Mouse (Mus musculus): ENCODE data around the gene Pagr1b.

The Pagr1b gene

GRCm38 (mm10) chr7:127020031-127020430 is 3.7 kb upstream of the Pagr1b start:
- no peak for DNase-seq (ENCODE audit: low spot score in 2 of 2)

- DNase-seq (ENCODE audit: low spot score in 2 of 2), result no peak
Observed at GRCm38 (mm10) chr7:127019306-127019960, 3.1 kb upstream of the Pagr1b start.

GRCm38 (mm10) chr7:127018416-127019305 is 2.4 kb upstream of the Pagr1b start:
- no peak for DNase-seq (ENCODE audit: low spot score in 2 of 2)

GRCm38 (mm10) chr7:127017950-127018345 is 1.7 kb upstream of the Pagr1b start:
- DNase-seq (ENCODE audit: low spot score in 2 of 2), result no peak

- DNase-seq (ENCODE audit: low spot score in 2 of 2), result peak; percentile 93 to 98
Observed at GRCm38 (mm10) chr7:127016971-127017949, 976 bp upstream of the Pagr1b start, which contains the start of gene Pagr1a. TSS of gene Pagr1a (minus strand) at chr7:127017352.

- DNase-seq (ENCODE audit: low spot score in 2 of 2), result peak in 1 of 2 experiments; percentile 66
Observed at GRCm38 (mm10) chr7:127016486-127016938, 228 bp upstream of the Pagr1b start.

- no peak for DNase-seq (ENCODE audit: low spot score in 2 of 2)
Observed at GRCm38 (mm10) chr7:127016081-127016480, 203 bp downstream of the Pagr1b start.

- no peak for DNase-seq (ENCODE audit: low spot score in 2 of 2)
Observed at GRCm38 (mm10) chr7:127014993-127015392, 1.3 kb downstream of the Pagr1b start.

GRCm38 (mm10) chr7:127014320-127014719 is 2.0 kb downstream of the Pagr1b start, which contains the start of gene Mvp:
TSS of gene Mvp (minus strand) at chr7:127014621.
- DNase-seq (ENCODE audit: low spot score in 2 of 2), result no peak

- no peak for DNase-seq (ENCODE audit: low spot score in 2 of 2)
Observed at GRCm38 (mm10) chr7:127013385-127013784, 2.9 kb downstream of the Pagr1b start.

GRCm38 (mm10) chr7:127012845-127013244 is 3.4 kb downstream of the Pagr1b start:
- DNase-seq (ENCODE audit: low spot score in 2 of 2), result no peak

GRCm38 (mm10) chr7:127012374-127012773 is 3.9 kb downstream of the Pagr1b start:
- no peak for DNase-seq (ENCODE audit: low spot score in 2 of 2)

- no peak for DNase-seq (ENCODE audit: low spot score in 2 of 2)
Observed at GRCm38 (mm10) chr7:127011717-127012116, 4.6 kb downstream of the Pagr1b start.

- DNase-seq (ENCODE audit: low spot score in 2 of 2), result no peak
Observed at GRCm38 (mm10) chr7:127011051-127011450, 5.2 kb downstream of the Pagr1b start.

GRCm38 (mm10) chr7:127009307-127010085 is 6.8 kb downstream of the Pagr1b start:
- no peak for DNase-seq (ENCODE audit: low spot score in 2 of 2)

- peak in 1 of 2 experiments; percentile 89 for DNase-seq (ENCODE audit: low spot score in 2 of 2)
Observed at GRCm38 (mm10) chr7:127008239-127009019, 7.9 kb downstream of the Pagr1b start.

GRCm38 (mm10) chr7:127007313-127008024 is 8.8 kb downstream of the Pagr1b start:
- no peak for DNase-seq (ENCODE audit: low spot score in 2 of 2)

GRCm38 (mm10) chr7:127004122-127004875 is 12.0 kb downstream of the Pagr1b start:
- DNase-seq (ENCODE audit: low spot score in 2 of 2), result no peak

All from left cerebral cortex, adult 9 months (tissue).